Mouse (Mus musculus) cerebellum, adult 2 months (tissue): Measurements from ENCODE around the gene Zfp536. TPM values are rescaled to one million over a fixed set of nuclear protein-coding genes. Genes with fewer than 3 reads are reported as not detected.

ENCODE experiments used
- DNase-seq, 2 experiments: peaks; one replicate each; pipeline ENCODE4 v3.0.0; 2021
- H3K27ac ChIP-seq: fragments of 200-500 bp; 2 replicates; pipeline ENCODE4 v1.5.1; 2012; ENCODE audit warnings: low read length, control low read depth, inconsistent platforms; ENCODE audit not compliant: insufficient read depth
- H3K27me3 ChIP-seq: fragments of 200-500 bp; 2 replicates; pipeline ENCODE4 v1.6.1; 2012; ENCODE audit warnings: inconsistent platforms, mild to moderate bottlenecking, low read length, moderate library complexity; ENCODE audit not compliant: control insufficient read depth, insufficient read depth
- H3K4me1 ChIP-seq: fragments of 200-500 bp; 2 replicates; pipeline ENCODE4 v1.6.1; 2011; ENCODE audit warnings: low read length; ENCODE audit not compliant: control insufficient read depth, insufficient read depth
- H3K4me3 ChIP-seq: fragments of 200-500 bp; replicated peaks from 2 replicates; pipeline ENCODE3; 2011; ENCODE audit warnings: mild to moderate bottlenecking, low read depth, low read length, control low read depth; ENCODE audit not compliant: insufficient read depth
- CTCF ChIP-seq: fragments of 200-500 bp; IDR thresholded peaks from 2 replicates; pipeline ENCODE4 v1.5.1; 2011; ENCODE audit warnings: low read depth, mild to moderate bottlenecking, control low read depth, low read length, moderate library complexity, borderline replicate concordance; ENCODE audit not compliant: insufficient read depth
- POLR2A ChIP-seq: fragments of 200-500 bp; IDR thresholded peaks from 2 replicates; pipeline ENCODE4 v1.6.1; 2011; ENCODE audit warnings: low read length, control low read depth, borderline replicate concordance; ENCODE audit not compliant: insufficient read depth
- WGBS: fragments of 180-500 bp; shearing (Covaris S2); methylation state at CpG from one replicate; pipeline ENCODE4 v1.1.7; 2018; 5-methylcytosine and 5-hydroxymethylcytosine counted together
- polyA plus RNA-seq: library from polyadenylated mRNA; depleted of rRNA; stranded (reverse); fragments of >200 nt; gene quantifications from 2 replicates; pipeline ENCODE4 v1.2.3, GENCODE M21; 2012; rRNA removed

Gene Zfp536
- polyA plus RNA-seq, 1 experiment: 38.5 TPM

DNA sequence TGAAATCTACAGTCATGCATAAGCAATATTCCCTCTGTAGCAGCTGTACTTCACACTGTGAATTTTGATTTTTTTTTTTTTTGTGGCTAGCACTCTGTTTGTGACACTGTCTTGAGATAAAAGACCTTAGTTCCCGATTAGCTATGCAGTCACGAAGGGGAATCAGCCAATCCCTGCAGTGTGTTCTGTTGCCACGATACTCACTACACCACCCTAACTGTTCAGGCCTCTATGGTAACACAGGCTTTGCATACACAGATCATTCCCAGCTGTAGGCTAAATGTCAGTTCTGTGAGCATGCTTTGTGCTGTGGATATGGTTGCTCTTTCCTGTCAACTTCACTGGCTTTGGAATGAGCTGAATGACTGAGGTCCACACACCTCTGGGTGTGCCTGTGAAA, 325.9 kb downstream of the Zfp536 start:
- H3K27me3 ChIP-seq: no peaks in the 10 kb centered on the region
- no peaks in the 10 kb centered on the region for H3K4me1 ChIP-seq
- H3K4me3 ChIP-seq: no peak overlapping the region
- H3K27ac ChIP-seq: no peak overlapping the region
- TF ChIP-seq POLR2A: no peak
- TF ChIP-seq CTCF: no peak
- DNase-seq: no peak
- WGBS: 43% methylated on average over 3 of the region's 3 CpGs

- H3K27me3 ChIP-seq: no peaks in the 10 kb centered on the region
- no peak for TF ChIP-seq CTCF
- no peak for TF ChIP-seq POLR2A
- no peak overlapping the region for H3K27ac ChIP-seq
- no peak overlapping the region for H3K4me3 ChIP-seq
- no peak for DNase-seq
- 67% methylated on average over 13 of the region's 13 CpGs for WGBS
- no peaks in the 10 kb centered on the region for H3K4me1 ChIP-seq
These were observed 333.5 kb downstream of the Zfp536 start for GRCm38 (mm10) chr7:37439912-37440311.

GRCm38 (mm10) chr7:37439117-37439844, 334.2 kb downstream of the Zfp536 start:
- TF ChIP-seq POLR2A: no peak
- TF ChIP-seq CTCF: no peak
- WGBS: 61% methylated on average over 16 of the region's 16 CpGs
- no peaks in the 10 kb centered on the region for H3K27me3 ChIP-seq
- H3K4me1 ChIP-seq: no peaks in the 10 kb centered on the region
- no peak for DNase-seq
- no peak overlapping the region for H3K4me3 ChIP-seq
- H3K27ac ChIP-seq: no peak overlapping the region

DNA sequence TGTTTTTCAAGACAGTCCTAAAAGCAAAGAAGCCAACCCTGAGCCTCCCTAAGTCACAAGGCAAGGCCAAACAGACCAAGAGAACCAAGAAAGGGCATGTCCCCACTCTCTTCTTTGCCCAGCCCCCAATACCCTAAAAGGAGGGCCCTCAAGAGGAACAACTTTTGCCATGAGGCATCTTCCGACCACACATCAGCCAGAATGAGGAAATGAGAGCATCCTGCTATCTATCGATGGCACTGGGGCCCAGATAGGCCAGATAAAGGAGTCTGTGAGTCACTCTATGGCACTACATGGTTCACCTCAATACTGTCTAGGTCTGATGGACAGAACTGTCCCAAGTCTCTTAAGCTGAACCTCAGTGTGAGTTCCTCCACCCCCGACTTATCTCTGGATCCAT, 335.6 kb downstream of the Zfp536 start:
- TF ChIP-seq CTCF: no peak
- TF ChIP-seq POLR2A: no peak
- no peak overlapping the region for H3K4me3 ChIP-seq
- 92% methylated on average over 3 of the region's 3 CpGs for WGBS

DNA sequence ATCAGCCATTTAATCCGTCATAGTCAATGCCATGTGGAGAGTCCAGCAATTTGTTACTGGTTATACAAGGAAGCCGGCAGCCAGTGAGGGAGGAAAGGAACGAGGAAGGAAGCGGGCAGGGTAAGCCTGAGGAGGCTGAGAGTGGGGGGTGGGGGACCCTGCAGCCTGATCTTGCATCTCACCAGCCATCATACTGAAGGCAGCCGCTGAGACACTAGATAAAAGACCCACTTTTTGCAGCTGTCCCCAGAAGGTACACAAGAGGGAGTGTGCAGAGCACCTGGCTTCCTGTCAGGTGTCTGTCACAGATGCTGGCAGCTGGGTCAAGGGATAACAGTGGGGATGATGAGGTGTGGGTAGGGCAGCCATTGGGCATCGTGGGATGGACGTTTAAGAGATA, 340.3 kb downstream of the Zfp536 start:
- no peak for DNase-seq
- WGBS: 80% methylated on average over 7 of the region's 7 CpGs
- no peak overlapping the region for H3K27ac ChIP-seq
- TF ChIP-seq POLR2A: no peak
- no peak for TF ChIP-seq CTCF
- H3K4me3 ChIP-seq: no peak overlapping the region
- no peaks in the 10 kb centered on the region for H3K4me1 ChIP-seq
- no peaks in the 10 kb centered on the region for H3K27me3 ChIP-seq

More for the DNA sequence above, 335.6 kb downstream of the Zfp536 start:
- no peak for DNase-seq
- no peak overlapping the region for H3K27ac ChIP-seq
- no peaks in the 10 kb centered on the region for H3K27me3 ChIP-seq
- H3K4me1 ChIP-seq: no peaks in the 10 kb centered on the region

DNA sequence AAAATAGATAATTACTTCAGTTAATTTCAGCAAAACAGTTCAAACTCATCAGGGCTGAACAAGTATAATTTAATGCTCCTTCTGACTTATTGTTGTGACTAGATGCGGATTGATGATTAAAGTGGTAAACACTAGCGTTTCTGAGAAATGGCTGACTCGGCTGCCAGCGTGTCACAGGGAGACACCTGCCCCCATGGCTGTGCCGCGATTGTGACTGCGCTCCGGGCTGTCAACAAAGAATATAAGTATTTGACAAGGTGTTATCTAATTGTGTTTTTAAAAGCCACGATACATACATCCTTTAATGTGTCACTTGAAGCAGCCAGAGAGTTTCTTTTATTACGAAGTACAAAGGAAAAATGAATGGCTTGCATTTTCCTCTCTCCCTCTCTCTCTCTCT, 342.0 kb downstream of the Zfp536 start:
- Histone ChIP-seq H3K27ac (no peak overlapping the region), H3K4me1 (no peaks in the 10 kb centered on the region), H3K27me3 (no peaks in the 10 kb centered on the region), H3K4me3 (no peak overlapping the region)
- DNase-seq: no peak
- 88% methylated on average over 10 of the region's 10 CpGs for WGBS
- TF ChIP-seq CTCF (no peak), POLR2A (no peak)

DNA sequence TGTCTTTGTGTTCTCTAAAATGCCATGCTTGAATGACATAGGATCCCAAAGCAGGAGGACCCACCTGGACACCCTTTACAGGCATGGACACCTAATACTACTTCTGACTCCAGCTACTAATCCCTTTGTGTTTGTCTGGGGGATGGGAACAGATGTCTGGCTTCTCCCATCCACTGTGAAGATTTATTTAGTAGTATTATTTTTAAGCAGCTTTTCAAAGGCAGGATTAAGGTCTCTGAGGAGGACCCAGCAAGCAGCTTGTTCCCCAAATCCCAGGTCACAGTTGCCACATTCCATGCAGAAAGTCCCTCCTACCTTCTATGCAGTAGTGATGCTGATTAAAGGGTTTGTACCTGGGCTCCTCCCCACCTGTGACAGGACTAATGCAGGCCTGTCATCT, 347.4 kb downstream of the Zfp536 start:
- H3K27ac ChIP-seq: no peak overlapping the region
- TF ChIP-seq POLR2A (no peak), CTCF (no peak)
- no peaks in the 10 kb centered on the region for H3K27me3 ChIP-seq
- no peaks in the 10 kb centered on the region for H3K4me1 ChIP-seq
- no peak overlapping the region for H3K4me3 ChIP-seq
- no peak for DNase-seq

DNA sequence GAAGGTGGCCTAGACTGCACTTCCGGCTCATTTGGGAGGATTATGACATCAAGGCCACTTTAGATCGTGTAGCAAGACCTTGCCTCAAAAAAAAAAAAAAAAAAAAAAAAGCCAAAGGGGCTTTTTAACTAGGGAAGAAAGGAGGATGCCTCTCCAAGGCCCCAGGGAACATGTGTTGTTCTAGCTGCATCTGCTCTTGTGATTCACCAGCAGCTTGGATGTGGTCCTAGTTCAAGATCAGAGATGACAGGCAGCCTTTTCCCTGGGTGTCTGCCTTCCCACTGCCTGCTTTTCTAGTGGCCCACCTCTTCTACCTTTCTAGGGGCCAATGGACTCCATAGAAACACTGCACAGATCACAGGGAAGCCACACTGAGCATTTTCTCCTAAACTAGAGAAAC, 350.5 kb downstream of the Zfp536 start:
- H3K27me3 ChIP-seq: no peaks in the 10 kb centered on the region
- TF ChIP-seq CTCF (no peak), POLR2A (no peak)
- DNase-seq: no peak
- H3K4me1 ChIP-seq: no peaks in the 10 kb centered on the region
- no peak overlapping the region for H3K4me3 ChIP-seq
- 45% methylated on average over 2 of the region's 2 CpGs for WGBS
- H3K27ac ChIP-seq: no peak overlapping the region

Other genes starting within 250 kb of the Zfp536 start
- gene Uri1, start 249.9 kb upstream of the Zfp536 start, polyA plus RNA-seq: 30.3 and 31.4 TPM in 2 replicates